Mouse (Mus musculus) layer of hippocampus, adult 2 months (tissue): Measurements from ENCODE around the gene Srrm4. TPM values are rescaled to one million over a fixed set of nuclear protein-coding genes. Genes with fewer than 3 reads are reported as not detected.

Experiments
- DNase-seq, 2 experiments: peaks; one replicate each; pipeline ENCODE4 v3.0.0; 2022; ENCODE audit warnings: low spot score in 2 of 2
- H3K27ac ChIP-seq: fragments of 200-600 bp; 2 replicates; pipeline ENCODE4 v1.8.1; 2022
- H3K4me3 ChIP-seq: fragments of 200-600 bp; 2 replicates; pipeline ENCODE4 v1.8.1; 2022; ENCODE audit warnings: mild to moderate bottlenecking
- CTCF ChIP-seq: fragments of 200-600 bp; conservative IDR thresholded peaks from 2 replicates; pipeline ENCODE4 v1.8.1; 2022; ENCODE audit warnings: antibody characterized with exemption, mild to moderate bottlenecking, moderate library complexity
- total RNA-seq, 2 experiments: library from RNA; stranded (reverse); gene quantifications; 2 replicates each; pipeline ENCODE4 v1.2.3; 2021

The Srrm4 gene
- total RNA-seq, 2 experiments from 2014 or later, result 29.4 to 29.9 TPM

- TF ChIP-seq CTCF, result peak; percentile 74
- Histone ChIP-seq H3K27ac (no peak overlapping the region), H3K4me3 (no peak overlapping the region)
- no peak for DNase-seq
These were observed 50.5 kb downstream of the Srrm4 start for GRCm38 (mm10) chr5:116541128-116541527.

DNA sequence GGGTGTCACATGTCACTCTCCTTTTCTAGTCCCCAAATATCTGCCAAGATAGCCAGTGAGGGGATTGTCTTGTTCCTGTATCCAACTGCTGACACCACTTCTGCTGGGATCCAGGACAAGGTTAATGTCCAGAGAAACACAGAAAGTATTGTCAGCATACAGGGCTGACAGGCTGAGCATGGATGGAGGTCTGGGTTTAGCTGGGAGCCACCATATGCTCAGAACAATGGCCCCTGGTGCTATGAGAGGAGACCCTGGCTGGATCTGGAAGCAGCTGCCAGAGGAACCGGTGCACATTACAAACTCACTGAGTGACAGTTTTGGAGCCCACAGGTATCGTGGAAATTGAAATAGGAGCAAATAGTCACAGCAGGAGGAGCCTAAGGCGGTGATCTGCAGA lies 52.3 kb downstream of the Srrm4 start:
- Histone ChIP-seq H3K27ac (no peak overlapping the region), H3K4me3 (no peak overlapping the region)
- DNase-seq, result no peak
- TF ChIP-seq CTCF, result no peak

GRCm38 (mm10) chr5:116538491-116538890 lies 53.1 kb downstream of the Srrm4 start:
- peak; percentile 67 for TF ChIP-seq CTCF
- no peak for DNase-seq
- no peak overlapping the region for H3K27ac ChIP-seq
- no peak overlapping the region for H3K4me3 ChIP-seq

GRCm38 (mm10) chr5:116526324-116526723 lies 65.3 kb downstream of the Srrm4 start:
- peak; percentile 65 to 88 for DNase-seq
- no peak for TF ChIP-seq CTCF
- Histone ChIP-seq H3K27ac (peak overlapping the region; percentile 83), H3K4me3 (no peak overlapping the region)

- Histone ChIP-seq H3K27ac (peak overlapping the region; percentile 83), H3K4me3 (no peak overlapping the region)
- DNase-seq, result no peak
- no peak for TF ChIP-seq CTCF
These were observed 66.3 kb downstream of the Srrm4 start for GRCm38 (mm10) chr5:116525308-116525707.

- TF ChIP-seq CTCF, result no peak
- DNase-seq, result no peak
- Histone ChIP-seq H3K4me3 (no peak overlapping the region), H3K27ac (peak overlapping the region; percentile 68)
These were observed 68.1 kb downstream of the Srrm4 start for GRCm38 (mm10) chr5:116523553-116523952.

DNA sequence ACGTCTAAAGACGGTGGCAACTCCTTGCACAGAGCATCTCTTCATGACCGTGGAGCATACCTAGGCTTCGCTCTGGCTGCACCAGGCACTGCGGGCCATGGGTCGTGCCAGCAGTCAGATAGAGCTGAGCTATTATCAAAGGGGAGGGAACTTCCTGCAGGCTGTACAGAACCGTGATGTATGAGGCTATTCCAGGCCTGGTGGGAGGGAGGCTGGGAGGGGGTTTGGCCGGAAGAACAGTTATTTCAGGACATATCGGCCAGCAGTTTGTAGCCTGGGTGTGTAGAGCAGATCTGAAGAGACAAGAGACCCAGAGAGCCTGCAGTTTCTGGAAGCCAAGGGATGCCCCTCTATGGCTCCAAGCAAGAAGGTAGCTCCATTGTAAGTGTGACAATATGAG lies 68.5 kb downstream of the Srrm4 start:
- TF ChIP-seq CTCF, result no peak
- no peak overlapping the region for H3K4me3 ChIP-seq
- DNase-seq, result no peak
- peak overlapping the region; percentile 68 for H3K27ac ChIP-seq

- Histone ChIP-seq H3K4me3 (no peak overlapping the region), H3K27ac (no peak overlapping the region)
- no peak for TF ChIP-seq CTCF
- no peak for DNase-seq
These were observed 69.3 kb downstream of the Srrm4 start for GRCm38 (mm10) chr5:116522273-116522672.

- no peak for DNase-seq
- no peak overlapping the region for H3K27ac ChIP-seq
- no peak for TF ChIP-seq CTCF
- H3K4me3 ChIP-seq, result no peak overlapping the region
These were observed 73.6 kb downstream of the Srrm4 start for GRCm38 (mm10) chr5:116518047-116518446.

DNA sequence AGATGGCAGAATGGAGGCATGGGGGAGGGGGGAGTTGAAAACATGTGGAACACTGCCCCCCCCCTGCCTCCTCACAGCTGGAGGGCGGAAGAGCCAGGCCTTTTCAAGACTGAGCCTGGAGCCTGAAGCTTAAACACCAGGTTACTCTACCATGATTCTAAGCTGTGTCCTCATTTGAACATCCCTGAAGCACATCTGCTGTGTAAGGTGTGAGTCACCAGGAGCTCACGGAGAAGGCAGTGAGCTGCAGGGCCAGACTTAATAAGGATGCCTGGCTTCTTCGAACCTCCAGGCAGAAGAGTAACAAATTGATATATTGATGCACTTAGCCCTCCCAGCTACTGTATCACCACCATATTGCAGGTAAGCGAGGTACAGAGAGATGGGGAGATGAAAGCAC lies 79.5 kb downstream of the Srrm4 start:
- H3K4me3 ChIP-seq, result no peak overlapping the region
- no peak overlapping the region for H3K27ac ChIP-seq
- TF ChIP-seq CTCF, result no peak
- DNase-seq, result no peak

GRCm38 (mm10) chr5:116510229-116510628 lies 81.4 kb downstream of the Srrm4 start:
- no peak for DNase-seq
- TF ChIP-seq CTCF, result no peak
- Histone ChIP-seq H3K4me3 (no peak overlapping the region), H3K27ac (no peak overlapping the region)

DNA sequence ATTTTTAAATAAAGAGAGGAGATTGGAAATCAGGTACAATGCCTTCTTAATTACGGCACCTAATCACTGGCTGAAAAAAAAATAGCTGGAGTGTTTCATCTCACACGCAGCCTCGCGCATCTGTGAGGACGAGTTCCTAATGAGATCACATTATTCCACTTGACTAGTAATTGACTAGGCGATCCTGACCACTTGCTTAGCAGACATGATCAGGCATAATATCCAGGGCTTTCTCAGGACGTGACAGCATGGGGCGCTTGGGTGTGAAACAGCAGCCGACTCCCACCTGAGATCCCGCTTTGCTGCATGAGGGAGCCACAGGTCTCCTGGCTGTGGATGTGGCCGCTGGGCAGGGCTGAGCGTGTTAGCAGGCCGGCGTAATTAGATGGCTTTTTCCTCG lies 90.3 kb downstream of the Srrm4 start:
- Histone ChIP-seq H3K27ac (no peak overlapping the region), H3K4me3 (no peak overlapping the region)
- no peak for TF ChIP-seq CTCF
- DNase-seq, result no peak

DNA sequence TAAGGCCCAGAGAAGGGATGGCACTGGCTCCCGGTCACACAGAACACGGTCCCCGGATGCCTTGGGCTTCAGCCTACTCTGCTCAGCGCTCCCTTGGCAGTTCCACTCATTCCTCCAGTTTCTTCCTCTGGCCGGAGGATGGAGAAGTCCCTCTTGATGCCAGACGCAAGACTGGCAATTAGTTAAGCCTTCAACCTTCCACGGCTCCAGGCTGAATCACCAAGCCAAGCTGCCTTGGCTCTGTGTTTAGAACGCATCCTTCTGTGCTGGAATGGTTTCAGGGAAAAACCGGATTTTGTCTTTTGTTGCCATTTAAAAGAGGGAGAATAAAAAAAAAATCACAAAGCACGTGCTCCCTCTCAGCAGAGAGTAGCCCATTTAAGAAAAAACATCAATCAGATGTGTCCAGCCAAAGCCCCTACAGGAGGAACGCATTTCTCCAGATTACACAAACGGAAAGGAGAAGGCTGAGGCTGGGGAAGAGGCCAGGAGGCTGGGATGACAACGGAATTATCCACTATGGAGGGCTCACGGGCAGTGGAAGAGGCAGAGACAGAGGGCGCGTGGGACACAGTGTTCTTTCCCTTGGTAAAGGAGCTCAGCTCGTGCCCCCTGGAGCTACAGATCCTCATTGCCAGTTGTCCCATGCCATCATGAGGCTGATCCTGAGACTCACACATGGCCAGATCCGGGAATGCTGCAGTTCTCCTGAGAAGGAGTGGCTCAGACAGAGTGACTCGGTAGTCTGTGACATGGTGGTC lies 92.6 kb downstream of the Srrm4 start:
- peak; percentile 57 to 72 for DNase-seq
- 0 out of 2 replicates have a peak, but pooled peaks have one; percentile 2 for TF ChIP-seq CTCF
- peak overlapping the region; percentile 88 for H3K27ac ChIP-seq
- H3K4me3 ChIP-seq, result no peak overlapping the region

GRCm38 (mm10) chr5:116497866-116498265 lies 93.8 kb downstream of the Srrm4 start:
- no peak for TF ChIP-seq CTCF
- Histone ChIP-seq H3K4me3 (no peak overlapping the region), H3K27ac (no peak overlapping the region)
- no peak for DNase-seq
